ENCODE assay signal across 18 mouse cellular contexts in genomic region chr4:13239459-13240002, GRCm38 (mm10).
A peak's percentile ranks its signal among the peaks of the same experiment; 100 is the strongest.
DNase-seq lines count a peak whose midpoint lies in the region; ATAC-seq lines count a peak whose summit lies in the region.
"Had no signal": no experiment of that assay in that cellular context is flagged by ENCODE, and none has a peak within 500 bp of the region (broad histone marks: within the 10 kb centered on the region; RNA-seq: fewer than 3 reads in every experiment).

No protein-coding gene starts in this region.

- no peak overlapping the region for H3K4me2 ChIP-seq in heart, embryonic 16.5 days (ENCODE audit: low read depth, low read length)
- H3K4me2 ChIP-seq in forebrain, embryonic 12.5 days, result no peak overlapping the region
- H3K4me2 ChIP-seq: embryonic facial prominence, embryonic 15.5 days; hindbrain, embryonic 13.5 days had no signal

- H3K4me1 ChIP-seq in embryonic facial prominence, embryonic 10.5 days, result peaks cover 48% of the 10 kb centered on the region
- H3K4me1 ChIP-seq in heart, embryonic 16.5 days (ENCODE audit: control insufficient read depth, insufficient read depth, low read length), result peaks cover 13% of the 10 kb centered on the region
- H3K4me1 ChIP-seq in forebrain, embryonic 12.5 days, result peaks cover 6% of the 10 kb centered on the region

- intact Hi-C loops in heart, postnatal 14 days (cut with DNase I), result no loop called here

- no peaks in the 10 kb centered on the region for H3K27me3 ChIP-seq in embryonic facial prominence, embryonic 10.5 days (replicated peaks; ENCODE audit: low read depth, poor library complexity, severe bottlenecking)
- H3K27me3 ChIP-seq in heart, embryonic 16.5 days (ENCODE audit: control insufficient read depth, insufficient read depth, low read length), result no peaks in the 10 kb centered on the region
- H3K27me3 ChIP-seq in forebrain, embryonic 12.5 days, result no peaks in the 10 kb centered on the region
- H3K27me3 ChIP-seq: CH12.LX; embryonic facial prominence, embryonic 15.5 days; hindbrain, embryonic 13.5 days had no signal

- peak; percentile 63 for ATAC-seq in heart, embryonic 16.5 days (replicated peaks; ENCODE audit: extremely low read depth, insufficient read depth, low FRiP score)
- no peak for ATAC-seq in erythroid progenitor cell, adult 5-6 weeks (replicated peaks; ENCODE audit: low FRiP score, poor library complexity, severe bottlenecking)
- ATAC-seq in forebrain, embryonic 12.5 days (ENCODE audit: low FRiP score), result no peak
- ATAC-seq: inflammation-experienced regulatory T-cells, adult 6 months had no signal

- H3K9me3 ChIP-seq in embryonic facial prominence, embryonic 10.5 days, result no peaks in the 10 kb centered on the region
- H3K9me3 ChIP-seq in heart, embryonic 16.5 days (replicated peaks; ENCODE audit: control insufficient read depth, low read length), result no peaks in the 10 kb centered on the region
- no peaks in the 10 kb centered on the region for H3K9me3 ChIP-seq in forebrain, embryonic 12.5 days
- H3K9me3 ChIP-seq: embryonic facial prominence, embryonic 15.5 days; forebrain, embryonic 10.5 days; hindbrain, embryonic 13.5 days had no signal

- DNase-seq in heart, adult 8-10 months (ENCODE audit: low spot score), result peak; percentile 25
- no peak for DNase-seq in heart, postnatal 14 days
- DNase-seq in embryonic facial prominence, embryonic 10.5 days (ENCODE audit: low spot score), result no peak
- no peak for DNase-seq in retina, postnatal 1 day
- DNase-seq: adrenal gland, postnatal 25 days; cerebellum, adult 2 months; kidney, adult 8-10 months; kidney, postnatal 14 days; lung, adult 18-20 months; thymus, postnatal 25 days had no signal

- H3K36me3 ChIP-seq in embryonic facial prominence, embryonic 10.5 days (replicated peaks), result no peaks in the 10 kb centered on the region
- H3K36me3 ChIP-seq in heart, embryonic 16.5 days (ENCODE audit: control insufficient read depth, insufficient read depth), result no peaks in the 10 kb centered on the region
- H3K36me3 ChIP-seq in forebrain, embryonic 12.5 days (replicated peaks), result no peaks in the 10 kb centered on the region
- H3K36me3 ChIP-seq: embryonic facial prominence, embryonic 15.5 days; forebrain, embryonic 10.5 days; hindbrain, embryonic 13.5 days had no signal

- peak overlapping the region; percentile 40; the same call in 1 of the 2 replicates for H3K27ac ChIP-seq in embryonic facial prominence, embryonic 10.5 days (replicated peaks)
- H3K27ac ChIP-seq in heart, embryonic 16.5 days (ENCODE audit: low read length), result peak overlapping the region; percentile 11; the same call in 1 of the 2 replicates
- no peak overlapping the region for H3K27ac ChIP-seq in forebrain, embryonic 12.5 days
- H3K27ac ChIP-seq: embryonic facial prominence, embryonic 15.5 days; forebrain, embryonic 10.5 days; hindbrain, embryonic 13.5 days had no signal

- H3K9ac ChIP-seq in heart, embryonic 16.5 days (ENCODE audit: low read length), result no peak overlapping the region
- no peak overlapping the region for H3K9ac ChIP-seq in forebrain, embryonic 12.5 days
- H3K9ac ChIP-seq: embryonic facial prominence, embryonic 15.5 days; hindbrain, embryonic 13.5 days had no signal

- H3K4me3 ChIP-seq in embryonic facial prominence, embryonic 10.5 days, result no peak overlapping the region
- no peak overlapping the region for H3K4me3 ChIP-seq in heart, embryonic 16.5 days (ENCODE audit: low read length)
- H3K4me3 ChIP-seq in forebrain, embryonic 12.5 days (replicated peaks), result no peak overlapping the region
- H3K4me3 ChIP-seq: embryonic facial prominence, embryonic 15.5 days; forebrain, embryonic 10.5 days; hindbrain, embryonic 13.5 days had no signal
